ENCODE assay signal across 8 mouse cellular contexts in genomic region chr6:100645469-100646201, GRCm38 (mm10). TPM values are rescaled to one million over a fixed set of nuclear protein-coding genes. Genes with fewer than 3 reads are reported as not detected.
DNase-seq lines count a peak whose midpoint lies in the region; ATAC-seq and TF ChIP-seq lines count a peak whose summit lies in the region.

No protein-coding gene starts in this region.

- intact Hi-C loops in gastrocnemius, adult 2 months (cut with DNase I) = loop anchor here (2.0 to 10.0 kb wide), 3 partner anchors 35 to 841 kb away; no protein-coding TSS in a partner anchor
- intact Hi-C loops in left cerebral cortex, adult 2 months (cut with DNase I) = loop anchor here (2.0 to 10.0 kb wide), 4 partner anchors 661 to 993 kb away; no protein-coding TSS in a partner anchor

- H3K27ac ChIP-seq in forebrain, embryonic 13.5 days = no peak overlapping the region; the same call in 1 of the 2 replicates
- H3K27ac ChIP-seq in forebrain, embryonic 10.5 days = no peak overlapping the region
- no peak overlapping the region; the same call in 1 of the 2 replicates for H3K27ac ChIP-seq in gastrocnemius, adult 2 months
- no peak overlapping the region for H3K27ac ChIP-seq in left cerebral cortex, adult 2 months
- H3K27ac ChIP-seq in midbrain, embryonic 10.5 days (replicated peaks) = no peak overlapping the region
- 0 out of 2 replicates have a peak overlapping the region, but pooled peaks have one; percentile 30 for H3K27ac ChIP-seq in stomach, postnatal 0 days (replicated peaks)

- H3K36me3 ChIP-seq in forebrain, embryonic 13.5 days (ENCODE audit: poor library complexity, severe bottlenecking) = 0 out of 2 replicates have a peak, but pooled peaks cover 6% of the 10 kb centered on the region
- H3K36me3 ChIP-seq in forebrain, embryonic 10.5 days (replicated peaks) = peaks cover 19% of the 10 kb centered on the region; the same call in 1 of the 2 replicates
- peaks cover 14% of the 10 kb centered on the region for H3K36me3 ChIP-seq in midbrain, embryonic 10.5 days
- no peaks in the 10 kb centered on the region for H3K36me3 ChIP-seq in stomach, postnatal 0 days (ENCODE audit: control insufficient read depth, insufficient read depth, low read length)

- no peak for DNase-seq in forebrain, embryonic 10.5 days (ENCODE audit: extremely low spot score, low spot score)
- peak; percentile 59 to 69 for DNase-seq in cerebellum, postnatal 25 days
- DNase-seq in gastrocnemius, adult 2 months = peak; percentile 35
- DNase-seq in hindlimb bud, embryonic 11.5 days (ENCODE audit: extremely low spot score, low read depth, low spot score) = peak; percentile 39
- DNase-seq in left cerebral cortex, adult 2 months (ENCODE audit: extremely low spot score in 1 of 2, low spot score in 2 of 2) = peak; percentile 44 to 52
- peak; percentile 25 for DNase-seq in midbrain, embryonic 10.5 days (ENCODE audit: low spot score)
- peak; percentile 64 for DNase-seq in stomach, postnatal 0 days (ENCODE audit: low spot score)

- TF ChIP-seq EP300 in stomach, postnatal 0 days (optimal IDR thresholded peaks at IDR 0.05) = no peak

- H3K27me3 ChIP-seq in forebrain, embryonic 13.5 days = no peaks in the 10 kb centered on the region
- no peaks in the 10 kb centered on the region for H3K27me3 ChIP-seq in forebrain, embryonic 10.5 days (ENCODE audit: poor library complexity, severe bottlenecking)
- no peaks in the 10 kb centered on the region for H3K27me3 ChIP-seq in midbrain, embryonic 10.5 days (ENCODE audit: low read depth, poor library complexity, severe bottlenecking)
- H3K27me3 ChIP-seq in stomach, postnatal 0 days (ENCODE audit: control insufficient read depth, insufficient read depth, low read length) = no peaks in the 10 kb centered on the region

- H3K4me1 ChIP-seq in forebrain, embryonic 13.5 days = peaks cover 5% of the 10 kb centered on the region
- H3K4me1 ChIP-seq in forebrain, embryonic 10.5 days = no peaks in the 10 kb centered on the region
- no peaks in the 10 kb centered on the region for H3K4me1 ChIP-seq in midbrain, embryonic 10.5 days
- no peaks in the 10 kb centered on the region; the same call in 1 of the 2 replicates for H3K4me1 ChIP-seq in stomach, postnatal 0 days (replicated peaks; ENCODE audit: control insufficient read depth, insufficient read depth)

- no peak overlapping the region for H3K4me3 ChIP-seq in forebrain, embryonic 13.5 days
- H3K4me3 ChIP-seq in forebrain, embryonic 10.5 days = no peak overlapping the region
- H3K4me3 ChIP-seq in gastrocnemius, adult 2 months = peak overlapping the region; percentile 52
- no peak overlapping the region for H3K4me3 ChIP-seq in left cerebral cortex, adult 2 months
- H3K4me3 ChIP-seq in midbrain, embryonic 10.5 days = no peak overlapping the region
- no peak overlapping the region for H3K4me3 ChIP-seq in stomach, postnatal 0 days (ENCODE audit: low read depth, low read length)

- peak; percentile 85 for ATAC-seq in forebrain, embryonic 13.5 days
- peak; percentile 93 for ATAC-seq in stomach, postnatal 0 days (ENCODE audit: low FRiP score, low TSS enrichment)

- H3K9ac ChIP-seq in forebrain, embryonic 13.5 days = no peak overlapping the region
- H3K9ac ChIP-seq in stomach, postnatal 0 days (ENCODE audit: low read length) = no peak overlapping the region

- 69% methylated on average over 11 of the region's 11 CpGs for WGBS in forebrain, embryonic 13.5 days
- 85% methylated on average over 11 of the region's 11 CpGs for WGBS in forebrain, embryonic 10.5 days
- 87% methylated on average over 11 of the region's 11 CpGs for WGBS in midbrain, embryonic 10.5 days
- WGBS in stomach, postnatal 0 days = 33% methylated on average over 11 of the region's 11 CpGs

- TF ChIP-seq CTCF in gastrocnemius, adult 2 months (IDR thresholded peaks at IDR 0.05) = peak; percentile 80
- TF ChIP-seq CTCF in left cerebral cortex, adult 2 months (IDR thresholded peaks at IDR 0.05) = peak; percentile 80
- TF ChIP-seq CTCF in stomach, postnatal 0 days (IDR thresholded peaks at IDR 0.05; ENCODE audit: low read depth) = peak; percentile 89

- H3K9me3 ChIP-seq in forebrain, embryonic 13.5 days (replicated peaks) = no peaks in the 10 kb centered on the region
- no peaks in the 10 kb centered on the region for H3K9me3 ChIP-seq in forebrain, embryonic 10.5 days
- H3K9me3 ChIP-seq in midbrain, embryonic 10.5 days (replicated peaks) = no peaks in the 10 kb centered on the region
- H3K9me3 ChIP-seq in stomach, postnatal 0 days (ENCODE audit: control insufficient read depth, low read length) = no peaks in the 10 kb centered on the region

- H3K4me2 ChIP-seq in forebrain, embryonic 13.5 days = no peak overlapping the region
- H3K4me2 ChIP-seq in stomach, postnatal 0 days (replicated peaks; ENCODE audit: low read depth) = peak overlapping the region; percentile 37

RNA-seq across cellular contexts. Expression of gene Shq1, which starts 25.3 kb away (rescaled TPM):
- 16.0 TPM in 2 replicates for polyA plus RNA-seq in forebrain, embryonic 13.5 days (2015; fragmentation: Nextera tagmentation; extraction: Ambion mirVana)
- polyA plus RNA-seq in forebrain, embryonic 10.5 days (2016; fragmentation: Nextera tagmentation; extraction: Ambion mirVana) = 26.5 and 27.4 TPM in 2 replicates
- total RNA-seq in gastrocnemius, adult 2 months (2021) = 1 to 10 TPM; 1.9 TPM
- total RNA-seq in left cerebral cortex, adult 2 months (2021) = 1 to 10 TPM; 5.8 to 6.7 TPM
- 21.7 and 25.6 TPM in 2 replicates for polyA plus RNA-seq in midbrain, embryonic 10.5 days (2016; fragmentation: Nextera tagmentation; extraction: Ambion mirVana)
- 7.1 and 7.7 TPM in 2 replicates for polyA plus RNA-seq in stomach, postnatal 0 days (2015; fragmentation: Nextera tagmentation; extraction: Ambion mirVana)

RNA-seq across cellular contexts. Expression of gene Gxylt2, which starts 58.9 kb away (rescaled TPM):
- polyA plus RNA-seq in forebrain, embryonic 13.5 days (2015; fragmentation: Nextera tagmentation; extraction: Ambion mirVana) = 0.85 and 1.0 TPM in 2 replicates
- 1.2 and 1.3 TPM in 2 replicates for polyA plus RNA-seq in forebrain, embryonic 10.5 days (2016; fragmentation: Nextera tagmentation; extraction: Ambion mirVana)
- under 1 TPM; 0.66 to 0.67 TPM for total RNA-seq in gastrocnemius, adult 2 months (2021)
- 1 to 10 TPM; 1.2 to 1.6 TPM for total RNA-seq in left cerebral cortex, adult 2 months (2021)
- polyA plus RNA-seq in midbrain, embryonic 10.5 days (2016; fragmentation: Nextera tagmentation; extraction: Ambion mirVana) = 1.4 and 2.4 TPM in 2 replicates
- polyA plus RNA-seq in stomach, postnatal 0 days (2015; fragmentation: Nextera tagmentation; extraction: Ambion mirVana) = 0.89 and 0.90 TPM in 2 replicates
